Mouse (Mus musculus): ENCODE results near the gene Dhfr. TPM values are rescaled to one million over a fixed set of nuclear protein-coding genes. Genes with fewer than 3 reads are reported as not detected.

Gene Dhfr
- polyA plus RNA-seq (2014; fragmentation: Nextera tagmentation; extraction: Ambion mirVana) = 24.6 and 26.0 TPM in 2 replicates

DNA sequence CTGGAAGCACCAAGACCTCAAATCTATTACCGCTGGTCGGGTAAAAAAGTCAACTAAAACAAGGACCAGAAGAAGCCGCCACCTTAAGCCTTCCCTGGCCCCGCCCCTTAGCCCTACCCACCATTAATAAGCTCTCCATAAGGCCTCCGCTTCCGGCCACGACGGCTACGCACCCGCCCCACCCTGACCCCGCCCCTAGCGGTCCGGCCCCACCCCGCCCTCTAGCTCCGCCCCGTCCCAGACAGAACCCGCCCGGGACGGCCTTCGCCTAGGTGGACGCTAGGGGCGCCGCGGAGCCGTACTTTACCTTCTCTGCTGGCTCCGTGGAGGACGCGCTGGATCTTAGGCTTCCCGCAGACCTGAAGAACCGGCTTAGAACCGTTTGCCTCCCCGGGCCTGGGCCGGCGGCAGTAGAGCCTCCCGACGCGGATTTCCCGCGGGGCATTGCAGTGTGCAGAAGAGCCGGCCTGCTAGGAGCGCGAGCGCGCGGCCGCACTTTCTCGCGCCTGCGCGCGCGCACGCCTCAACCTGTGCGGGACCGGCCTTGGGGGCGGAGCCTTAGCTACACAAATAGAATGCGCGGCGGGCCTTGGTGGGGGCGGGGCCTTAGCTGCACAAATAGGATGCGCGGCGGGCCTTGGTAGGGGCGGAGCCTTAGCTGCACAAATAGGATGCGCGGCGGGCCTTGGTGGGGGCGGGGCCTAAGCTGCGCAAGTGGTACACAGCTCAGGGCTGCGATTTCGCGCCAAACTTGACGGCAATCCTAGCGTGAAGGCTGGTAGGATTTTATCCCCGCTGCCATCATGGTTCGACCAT is at the start of gene Dhfr, which contains the start of gene Msh3:
Gene Dhfr (plus strand): TSS at position 271 of the 816 bp plus-strand sequence.
Gene Msh3 (minus strand): TSS at position 548 of the 816 bp plus-strand sequence.
- H3K9me3 ChIP-seq (ENCODE audit: control insufficient read depth, low read length) = no peaks in the 10 kb centered on the region
- H3K27ac ChIP-seq (ENCODE audit: low read depth, low read length) = peak within 1 kb of the TSS; percentile 87
- peak; percentile 97 for ATAC-seq (ENCODE audit: low FRiP score, low TSS enrichment)
- peaks cover 14% of the 10 kb centered on the region for H3K36me3 ChIP-seq (ENCODE audit: control insufficient read depth, insufficient read depth, low read length)
- no peaks in the 10 kb centered on the region for H3K27me3 ChIP-seq (ENCODE audit: control insufficient read depth, insufficient read depth, low read length)
- H3K4me2 ChIP-seq (replicated peaks; ENCODE audit: low read depth, low read length) = peak within 1 kb of the TSS; percentile 91
- peak within 1 kb of the TSS; percentile 66 for H3K9ac ChIP-seq (ENCODE audit: low read depth, low read length)
- under 1% methylated on average over 71 of the region's 76 CpGs for WGBS
- H3K4me1 ChIP-seq (ENCODE audit: control insufficient read depth, insufficient read depth, low read length) = peaks cover 17% of the 10 kb centered on the region; the same call in 1 of the 2 replicates
- H3K4me3 ChIP-seq (ENCODE audit: low read length) = peak within 1 kb of the TSS; percentile 76

DNA sequence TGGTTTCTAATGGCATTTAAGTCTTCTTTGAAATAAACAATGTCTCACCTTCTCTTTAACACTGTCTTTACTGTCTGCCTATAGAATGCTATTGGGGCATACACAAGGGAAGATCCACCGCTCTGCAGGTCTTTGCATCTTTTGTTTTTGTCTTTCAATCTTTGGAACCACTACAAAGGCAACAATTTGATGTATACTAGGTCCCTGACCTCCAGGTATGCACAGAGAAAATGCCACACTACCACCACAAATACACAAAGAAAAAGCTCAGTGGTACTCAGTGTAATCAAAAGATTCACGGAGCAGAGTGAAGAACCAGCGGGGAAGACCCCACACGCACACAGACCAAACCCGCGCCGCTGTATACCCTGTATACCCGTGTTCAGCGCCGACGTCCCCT is 48.8 kb upstream of the Dhfr start, which contains the start of gene Gm20379:
Gene Gm20379 (plus strand): TSS at position 301 of the 400 bp plus-strand sequence.
- Histone ChIP-seq H3K9me3 (ENCODE audit: control insufficient read depth, low read length) (no peaks in the 10 kb centered on the region), H3K36me3 (ENCODE audit: control insufficient read depth, insufficient read depth, low read length) (peaks cover 17% of the 10 kb centered on the region), H3K9ac (ENCODE audit: low read depth, low read length) (no peak within 1 kb of the TSS), H3K27me3 (ENCODE audit: control insufficient read depth, insufficient read depth, low read length) (no peaks in the 10 kb centered on the region), H3K4me3 (ENCODE audit: low read length) (no peak within 1 kb of the TSS), H3K4me2 (replicated peaks; ENCODE audit: low read depth, low read length) (no peak within 1 kb of the TSS), H3K4me1 (ENCODE audit: control insufficient read depth, insufficient read depth, low read length) (no peaks in the 10 kb centered on the region), H3K27ac (ENCODE audit: low read depth, low read length) (no peak within 1 kb of the TSS)
- ATAC-seq (ENCODE audit: low FRiP score, low TSS enrichment) = no peak
- WGBS = 96% methylated on average over 11 of the region's 11 CpGs

DNA sequence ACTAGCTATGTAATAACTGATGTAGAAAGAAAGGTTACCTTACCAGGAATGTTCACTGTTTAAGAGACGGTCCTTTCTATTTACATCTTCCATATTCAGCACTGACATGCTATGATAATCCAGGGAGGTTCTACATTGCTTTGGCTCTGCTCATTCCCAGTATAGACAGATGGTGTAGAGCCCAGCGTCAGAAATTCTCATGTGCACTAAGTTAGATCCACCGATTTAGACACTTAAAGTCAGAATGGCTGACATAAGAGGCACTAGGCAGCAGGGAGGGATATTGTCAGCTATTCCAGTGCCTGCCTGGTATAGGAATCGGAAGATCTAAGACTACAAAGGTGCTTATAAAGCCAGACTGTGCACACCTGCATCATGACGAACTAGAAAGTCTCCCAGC is 39.9 kb upstream of the Dhfr start:
- 88% methylated on average over 5 of the region's 5 CpGs for WGBS
- peaks cover 11% of the 10 kb centered on the region; the same call in 1 of the 2 replicates for H3K36me3 ChIP-seq (ENCODE audit: control insufficient read depth, insufficient read depth, low read length)

DNA sequence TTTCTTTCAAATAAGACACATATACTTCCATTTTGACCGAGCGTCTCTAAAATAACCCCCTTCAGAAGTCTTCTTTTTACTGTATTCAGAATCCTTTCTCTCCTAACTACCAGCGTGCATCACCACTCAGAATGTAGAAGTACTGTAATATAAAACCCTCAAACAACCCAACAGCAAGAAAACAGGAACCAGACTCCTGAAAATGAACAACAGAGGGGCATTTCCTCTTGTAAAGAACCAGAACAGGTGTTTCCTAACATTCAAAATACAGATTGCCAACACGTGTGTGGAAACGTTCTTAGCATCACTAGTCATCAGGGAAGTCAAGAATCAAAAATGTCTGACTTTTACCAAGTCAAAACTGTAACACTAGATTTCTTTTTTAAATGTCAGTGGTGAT is 33.8 kb upstream of the Dhfr start:
- Histone ChIP-seq H3K9me3 (ENCODE audit: control insufficient read depth, low read length) (no peaks in the 10 kb centered on the region), H3K27me3 (ENCODE audit: control insufficient read depth, insufficient read depth, low read length) (no peaks in the 10 kb centered on the region), H3K9ac (ENCODE audit: low read depth, low read length) (no peak overlapping the region), H3K27ac (ENCODE audit: low read depth, low read length) (no peak overlapping the region), H3K4me1 (ENCODE audit: control insufficient read depth, insufficient read depth, low read length) (no peaks in the 10 kb centered on the region), H3K4me2 (replicated peaks; ENCODE audit: low read depth, low read length) (no peak overlapping the region), H3K36me3 (ENCODE audit: control insufficient read depth, insufficient read depth, low read length) (peaks cover 14% of the 10 kb centered on the region; the same call in 1 of the 2 replicates), H3K4me3 (ENCODE audit: low read length) (no peak overlapping the region)
- WGBS = 83% methylated on average over 5 of the region's 5 CpGs
- ATAC-seq (ENCODE audit: low FRiP score, low TSS enrichment) = no peak

More for the DNA sequence above, 39.9 kb upstream of the Dhfr start:
- Histone ChIP-seq H3K4me3 (ENCODE audit: low read length) (no peak overlapping the region), H3K4me2 (replicated peaks; ENCODE audit: low read depth, low read length) (no peak overlapping the region), H3K9me3 (ENCODE audit: control insufficient read depth, low read length) (no peaks in the 10 kb centered on the region), H3K9ac (ENCODE audit: low read depth, low read length) (no peak overlapping the region), H3K4me1 (ENCODE audit: control insufficient read depth, insufficient read depth, low read length) (no peaks in the 10 kb centered on the region), H3K27me3 (ENCODE audit: control insufficient read depth, insufficient read depth, low read length) (no peaks in the 10 kb centered on the region), H3K27ac (ENCODE audit: low read depth, low read length) (no peak overlapping the region)
- ATAC-seq (ENCODE audit: low FRiP score, low TSS enrichment) = no peak

DNA sequence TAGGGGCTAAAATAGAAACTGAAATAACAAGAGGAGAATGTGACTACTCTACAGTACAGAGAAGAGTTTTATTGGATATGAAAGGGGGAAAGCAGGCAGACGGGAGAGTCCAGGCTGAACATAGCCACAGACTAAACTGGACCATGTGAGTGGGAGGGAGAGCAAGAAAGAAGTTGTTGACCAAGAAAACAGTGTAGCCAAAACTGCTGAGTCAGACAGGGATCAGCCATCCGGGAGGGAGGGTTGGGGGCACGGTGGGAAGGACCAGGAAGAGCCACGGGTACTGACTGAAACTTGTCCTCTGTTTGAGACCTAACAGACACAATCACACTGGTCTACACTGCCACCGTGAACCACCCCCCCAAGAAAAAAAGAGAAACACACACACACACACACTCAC is 28.5 kb upstream of the Dhfr start:
- WGBS = 50% methylated on average over 5 of the region's 5 CpGs

DNA sequence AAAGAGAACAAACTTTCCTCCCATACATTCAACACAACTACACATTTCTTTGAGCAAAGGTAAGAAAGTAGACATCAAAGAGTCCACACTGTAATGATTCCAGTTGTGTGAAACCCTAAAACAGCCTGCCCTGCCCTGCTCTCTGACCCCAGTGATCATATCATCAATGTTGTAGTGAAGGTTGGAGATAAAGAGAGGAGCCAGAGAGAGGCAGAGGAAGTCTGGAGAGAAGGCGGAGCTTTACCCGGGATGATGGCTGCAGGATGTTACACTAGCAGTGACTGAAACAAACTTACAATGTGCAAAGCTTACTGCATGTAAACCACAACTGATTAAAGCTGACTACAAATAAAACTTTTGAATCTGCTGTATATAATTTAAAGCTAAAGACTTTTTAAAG is 26.5 kb upstream of the Dhfr start:
- Histone ChIP-seq H3K9me3 (ENCODE audit: control insufficient read depth, low read length) (no peaks in the 10 kb centered on the region), H3K27ac (ENCODE audit: low read depth, low read length) (no peak overlapping the region), H3K9ac (ENCODE audit: low read depth, low read length) (no peak overlapping the region), H3K4me1 (ENCODE audit: control insufficient read depth, insufficient read depth, low read length) (no peaks in the 10 kb centered on the region), H3K4me2 (replicated peaks; ENCODE audit: low read depth, low read length) (no peak overlapping the region), H3K4me3 (ENCODE audit: low read length) (no peak overlapping the region), H3K36me3 (ENCODE audit: control insufficient read depth, insufficient read depth, low read length) (peaks cover 16% of the 10 kb centered on the region; the same call in 1 of the 2 replicates), H3K27me3 (ENCODE audit: control insufficient read depth, insufficient read depth, low read length) (no peaks in the 10 kb centered on the region)
- ATAC-seq (ENCODE audit: low FRiP score, low TSS enrichment) = no peak
- WGBS = 90% methylated on average over 2 of the region's 2 CpGs

More for the DNA sequence above, 28.5 kb upstream of the Dhfr start:
- Histone ChIP-seq H3K36me3 (ENCODE audit: control insufficient read depth, insufficient read depth, low read length) (peaks cover 18% of the 10 kb centered on the region; the same call in 1 of the 2 replicates), H3K4me3 (ENCODE audit: low read length) (no peak overlapping the region), H3K9me3 (ENCODE audit: control insufficient read depth, low read length) (no peaks in the 10 kb centered on the region), H3K4me1 (ENCODE audit: control insufficient read depth, insufficient read depth, low read length) (no peaks in the 10 kb centered on the region), H3K4me2 (replicated peaks; ENCODE audit: low read depth, low read length) (no peak overlapping the region), H3K27ac (ENCODE audit: low read depth, low read length) (no peak overlapping the region), H3K9ac (ENCODE audit: low read depth, low read length) (no peak overlapping the region), H3K27me3 (ENCODE audit: control insufficient read depth, insufficient read depth, low read length) (no peaks in the 10 kb centered on the region)
- ATAC-seq (ENCODE audit: low FRiP score, low TSS enrichment) = peak; percentile 49; the same call in 1 of the 2 replicates

DNA sequence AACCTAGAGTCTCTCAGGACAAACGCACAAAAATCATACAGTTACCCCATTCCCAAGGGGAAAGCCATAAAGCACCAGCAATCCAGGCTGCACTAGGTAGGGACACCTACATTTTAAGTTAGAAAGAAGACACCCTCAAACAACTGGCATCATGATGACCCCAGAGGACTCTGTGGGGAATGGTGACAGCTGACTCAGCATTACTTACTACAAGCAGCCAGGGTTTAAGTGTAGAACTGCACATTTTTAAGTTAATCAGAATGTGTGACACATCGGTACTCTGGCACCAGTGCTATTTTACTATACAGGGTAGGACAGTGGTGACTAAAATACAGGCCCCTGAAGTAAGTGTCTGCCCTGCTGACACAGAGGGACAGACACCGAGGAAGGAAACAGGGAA is 23.9 kb upstream of the Dhfr start:
- H3K9me3 ChIP-seq (ENCODE audit: control insufficient read depth, low read length) = no peaks in the 10 kb centered on the region
- 97% methylated on average over 3 of the region's 3 CpGs for WGBS
- H3K4me2 ChIP-seq (replicated peaks; ENCODE audit: low read depth, low read length) = no peak overlapping the region
- H3K4me1 ChIP-seq (ENCODE audit: control insufficient read depth, insufficient read depth, low read length) = no peaks in the 10 kb centered on the region
- H3K27ac ChIP-seq (ENCODE audit: low read depth, low read length) = no peak overlapping the region
- H3K4me3 ChIP-seq (ENCODE audit: low read length) = no peak overlapping the region
- no peak for ATAC-seq (ENCODE audit: low FRiP score, low TSS enrichment)
- H3K9ac ChIP-seq (ENCODE audit: low read depth, low read length) = no peak overlapping the region
- H3K27me3 ChIP-seq (ENCODE audit: control insufficient read depth, insufficient read depth, low read length) = no peaks in the 10 kb centered on the region
- peaks cover 15% of the 10 kb centered on the region; the same call in 1 of the 2 replicates for H3K36me3 ChIP-seq (ENCODE audit: control insufficient read depth, insufficient read depth, low read length)

DNA sequence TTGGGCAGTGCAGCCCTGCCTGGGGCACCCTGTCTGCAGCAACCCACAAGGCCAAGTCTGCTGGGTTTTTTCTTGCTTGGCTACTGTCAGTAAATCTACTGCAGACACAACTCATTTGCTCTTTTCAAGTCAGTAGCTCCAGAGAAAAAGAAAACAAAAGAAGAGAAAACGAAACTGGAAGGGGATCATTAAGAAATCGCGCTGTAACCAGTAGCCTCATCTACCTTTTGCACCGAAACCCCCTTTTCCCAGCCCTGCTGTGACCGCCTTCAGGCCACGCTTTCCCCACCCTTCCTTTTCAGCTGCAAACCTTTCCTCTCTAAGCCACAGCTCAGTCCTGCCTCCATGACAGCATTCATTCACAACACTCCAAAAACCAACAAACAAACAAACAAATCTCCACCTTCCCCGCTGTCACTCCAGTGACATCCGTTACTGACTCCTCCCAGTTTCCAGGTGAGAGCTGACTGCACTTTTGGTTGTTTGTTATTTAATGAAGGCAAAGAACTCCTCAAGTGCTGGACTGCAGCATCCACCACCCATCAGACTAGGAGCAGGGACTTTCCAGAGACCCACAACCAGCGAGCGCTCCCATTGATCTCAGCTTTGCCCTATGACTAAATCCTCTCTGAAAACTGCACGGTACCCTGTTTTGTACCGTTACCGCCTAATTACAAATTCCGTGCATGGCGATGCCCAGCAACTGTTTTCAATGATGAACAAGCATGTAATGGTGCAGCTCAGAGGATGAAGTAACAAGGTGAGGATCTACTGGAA is 22.2 kb upstream of the Dhfr start:
- no peak overlapping the region for H3K4me3 ChIP-seq (ENCODE audit: low read length)
- peaks cover 15% of the 10 kb centered on the region; the same call in 1 of the 2 replicates for H3K36me3 ChIP-seq (ENCODE audit: control insufficient read depth, insufficient read depth, low read length)
- no peak overlapping the region for H3K9ac ChIP-seq (ENCODE audit: low read depth, low read length)
- H3K9me3 ChIP-seq (ENCODE audit: control insufficient read depth, low read length) = no peaks in the 10 kb centered on the region
- H3K4me1 ChIP-seq (ENCODE audit: control insufficient read depth, insufficient read depth, low read length) = no peaks in the 10 kb centered on the region
- no peak overlapping the region for H3K27ac ChIP-seq (ENCODE audit: low read depth, low read length)
- no peak overlapping the region for H3K4me2 ChIP-seq (replicated peaks; ENCODE audit: low read depth, low read length)
- 85% methylated on average over 15 of the region's 15 CpGs for WGBS
- ATAC-seq (ENCODE audit: low FRiP score, low TSS enrichment) = no peak
- H3K27me3 ChIP-seq (ENCODE audit: control insufficient read depth, insufficient read depth, low read length) = no peaks in the 10 kb centered on the region

Measured in kidney, embryonic 14.5 days (tissue).